Mouse (Mus musculus): ENCODE data around the gene Hat1. TPM values are rescaled to one million over a fixed set of nuclear protein-coding genes. Genes with fewer than 3 reads are reported as not detected.
"Not testable (repeated sequence)": the region's sequence is repeated elsewhere in the genome, so short reads cannot be mapped to it uniquely, and the experiment has no call there.

Hat1 gene
- polyA plus RNA-seq, 1 experiment from 2014 or later = 52.2 TPM

DNA sequence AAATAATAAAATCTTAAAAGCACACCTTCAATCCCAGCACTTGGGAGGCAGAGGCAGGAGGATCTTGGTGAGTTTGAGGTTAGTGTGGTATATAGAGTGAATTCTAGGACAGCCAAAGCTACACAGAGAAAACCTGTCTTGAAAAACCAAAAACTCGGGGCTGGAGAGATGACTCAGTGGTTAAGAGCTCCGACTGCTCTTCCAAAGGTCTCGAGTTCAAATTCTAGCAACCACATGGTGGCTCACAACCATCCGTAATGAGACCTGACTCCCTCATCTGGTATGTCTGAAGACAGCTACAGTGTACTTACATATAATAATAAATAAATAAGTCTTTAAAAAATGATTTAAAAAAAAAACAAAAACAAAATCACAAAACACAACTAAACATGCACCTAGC, 16.5 kb upstream of the Hat1 start:
- not testable (repeated sequence) for H3K9me3 ChIP-seq (ENCODE audit: control insufficient read depth, low read length); H3K4me2 ChIP-seq (ENCODE audit: low read length); H3K4me3 ChIP-seq (ENCODE audit: low read length); H3K27me3 ChIP-seq (replicated peaks; ENCODE audit: control insufficient read depth, insufficient read depth, low read length); H3K27ac ChIP-seq (ENCODE audit: low read depth, low read length); H3K9ac ChIP-seq (ENCODE audit: low read depth, low read length); ATAC-seq; H3K4me1 ChIP-seq (ENCODE audit: control insufficient read depth, insufficient read depth, low read depth, low read length); H3K36me3 ChIP-seq (ENCODE audit: control insufficient read depth, insufficient read depth, low read length)
- 96% methylated on average over 4 of the region's 4 CpGs for WGBS

DNA sequence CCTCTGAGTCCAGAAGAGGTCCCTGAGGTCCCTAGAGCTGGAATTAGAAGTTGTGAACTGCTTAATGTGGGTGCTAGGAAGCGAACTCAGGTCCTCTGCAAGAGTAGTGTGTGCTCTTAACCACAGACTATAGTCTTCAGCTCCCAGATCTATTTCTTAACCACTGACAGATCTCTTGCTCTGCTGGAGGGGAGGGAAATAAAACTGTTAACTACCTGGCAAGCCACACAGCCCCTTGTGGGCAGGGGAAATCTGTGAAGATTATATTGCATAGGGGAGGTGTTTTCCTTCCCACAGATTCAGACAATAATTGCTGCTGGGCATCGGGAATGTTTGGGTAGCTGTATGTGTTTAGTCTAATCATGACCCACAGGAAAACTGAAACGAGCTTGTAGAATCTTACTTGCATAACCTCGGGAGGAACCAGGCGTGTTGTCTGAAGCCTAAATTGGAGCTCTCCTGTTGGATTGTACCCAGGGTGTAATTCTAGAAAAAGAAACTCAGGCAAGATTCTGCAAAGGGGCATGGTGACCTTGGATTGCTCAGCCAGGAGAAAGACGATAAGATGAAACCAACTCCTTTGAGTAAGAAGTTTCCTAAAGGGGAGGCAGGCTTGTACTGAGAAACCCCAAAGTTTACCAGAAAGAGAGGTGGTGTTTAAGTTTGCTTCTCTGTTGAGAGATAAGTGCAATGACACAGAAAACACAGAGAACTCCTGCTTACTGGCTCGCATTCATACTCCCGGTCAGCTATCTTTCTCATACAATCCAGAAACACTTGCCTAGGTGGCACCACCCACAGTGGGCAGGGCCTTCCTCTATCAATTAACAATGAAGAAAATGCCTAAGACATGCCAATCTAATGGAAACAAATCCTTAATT, 14.2 kb upstream of the Hat1 start:
- WGBS = 80% methylated on average over 8 of the region's 8 CpGs
- Histone ChIP-seq H3K36me3 (ENCODE audit: control insufficient read depth, insufficient read depth, low read length) (no peaks in the 10 kb centered on the region), H3K27me3 (replicated peaks; ENCODE audit: control insufficient read depth, insufficient read depth, low read length) (no peaks in the 10 kb centered on the region), H3K9me3 (ENCODE audit: control insufficient read depth, low read length) (no peaks in the 10 kb centered on the region), H3K4me1 (ENCODE audit: control insufficient read depth, insufficient read depth, low read depth, low read length) (no peaks in the 10 kb centered on the region), H3K9ac (ENCODE audit: low read depth, low read length) (no peak overlapping the region), H3K4me2 (ENCODE audit: low read length) (no peak overlapping the region), H3K4me3 (ENCODE audit: low read length) (no peak overlapping the region), H3K27ac (ENCODE audit: low read depth, low read length) (no peak overlapping the region)
- no peak for ATAC-seq

DNA sequence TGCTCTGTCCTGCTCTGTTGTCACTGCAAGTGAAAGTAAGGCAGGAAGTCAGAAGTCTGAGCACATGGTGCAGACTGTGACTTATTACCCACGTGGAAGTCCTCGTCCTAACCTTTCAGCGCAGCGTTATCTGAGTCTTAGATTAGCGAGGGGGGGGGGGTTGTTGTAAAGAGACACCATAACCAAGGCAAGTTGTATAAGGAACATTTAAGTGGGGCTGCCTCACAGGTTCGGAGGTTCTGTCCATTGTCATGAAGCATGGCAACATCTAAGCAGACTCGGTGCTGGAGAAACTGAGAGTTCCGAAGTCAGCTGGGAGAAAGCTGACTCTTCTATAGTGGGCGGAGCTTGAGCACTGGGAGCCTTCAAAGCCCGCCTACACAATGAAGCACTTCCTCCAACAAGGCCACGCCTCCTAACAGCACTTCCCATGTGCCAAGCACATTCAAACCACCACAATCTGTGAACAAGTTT, 12.3 kb upstream of the Hat1 start:
- no peak overlapping the region for H3K4me2 ChIP-seq (ENCODE audit: low read length)

DNA sequence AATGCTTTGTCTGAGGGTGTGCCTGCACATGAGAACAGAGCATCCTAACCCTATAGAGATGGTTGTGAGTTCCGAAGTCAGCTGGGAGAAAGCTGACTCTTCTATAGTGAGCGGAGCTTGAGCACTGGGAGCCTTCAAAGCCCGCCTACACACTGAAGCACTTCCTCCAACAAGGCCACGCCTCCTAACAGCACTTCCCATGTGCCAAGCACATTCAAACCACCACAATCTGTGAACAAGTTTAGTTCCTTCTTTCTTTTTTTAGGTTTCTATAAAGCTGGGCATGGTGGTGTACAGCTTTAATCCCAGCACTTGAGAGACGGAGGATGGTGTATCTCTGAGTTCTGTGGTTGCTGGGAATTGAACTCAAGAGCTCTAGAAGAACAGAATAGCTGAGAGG, 11.3 kb upstream of the Hat1 start:
- no peaks in the 10 kb centered on the region for H3K9me3 ChIP-seq (ENCODE audit: control insufficient read depth, low read length)

More for the DNA sequence above, 12.3 kb upstream of the Hat1 start:
- H3K9me3 ChIP-seq (ENCODE audit: control insufficient read depth, low read length) = no peaks in the 10 kb centered on the region
- H3K4me3 ChIP-seq (ENCODE audit: low read length) = no peak overlapping the region
- 55% methylated on average over 11 of the region's 11 CpGs for whole genome bisulfite sequencing
- no peak overlapping the region for H3K27ac ChIP-seq (ENCODE audit: low read depth, low read length)
- no peak overlapping the region for H3K9ac ChIP-seq (ENCODE audit: low read depth, low read length)
- no peaks in the 10 kb centered on the region for H3K36me3 ChIP-seq (ENCODE audit: control insufficient read depth, insufficient read depth, low read length)
- no peaks in the 10 kb centered on the region for H3K4me1 ChIP-seq (ENCODE audit: control insufficient read depth, insufficient read depth, low read depth, low read length)
- no peak for ATAC-seq
- H3K27me3 ChIP-seq (replicated peaks; ENCODE audit: control insufficient read depth, insufficient read depth, low read length) = no peaks in the 10 kb centered on the region

DNA sequence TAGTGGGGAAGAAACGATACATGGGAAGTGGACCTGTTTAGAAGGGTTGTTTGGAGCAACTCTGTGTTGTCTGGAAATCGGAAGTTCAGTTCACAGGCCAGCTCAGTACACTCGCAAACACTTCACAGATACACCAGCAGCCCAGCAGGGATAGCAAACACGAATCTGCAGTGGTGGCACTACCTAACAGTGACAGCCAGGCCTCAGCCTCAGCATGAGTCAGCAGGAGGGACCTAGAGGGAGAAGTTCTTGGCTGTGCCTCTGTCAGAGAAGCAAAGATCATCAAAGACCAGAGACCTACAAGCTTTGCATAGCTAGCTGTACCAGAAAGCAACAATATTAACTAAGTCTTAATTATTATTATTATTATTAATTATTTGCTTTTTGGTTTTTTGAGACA, 6.8 kb upstream of the Hat1 start:
- 82% methylated on average over 4 of the region's 4 CpGs for WGBS
- no peak overlapping the region for H3K4me3 ChIP-seq (ENCODE audit: low read length)
- no peak overlapping the region for H3K4me2 ChIP-seq (ENCODE audit: low read length)
- H3K36me3 ChIP-seq (ENCODE audit: control insufficient read depth, insufficient read depth, low read length) = no peaks in the 10 kb centered on the region
- no peak overlapping the region for H3K9ac ChIP-seq (ENCODE audit: low read depth, low read length)
- no peak for ATAC-seq
- H3K27me3 ChIP-seq (replicated peaks; ENCODE audit: control insufficient read depth, insufficient read depth, low read length) = no peaks in the 10 kb centered on the region
- no peaks in the 10 kb centered on the region for H3K9me3 ChIP-seq (ENCODE audit: control insufficient read depth, low read length)
- no peaks in the 10 kb centered on the region for H3K4me1 ChIP-seq (ENCODE audit: control insufficient read depth, insufficient read depth, low read depth, low read length)
- H3K27ac ChIP-seq (ENCODE audit: low read depth, low read length) = no peak overlapping the region

More for the DNA sequence above, 11.3 kb upstream of the Hat1 start:
- H3K27ac ChIP-seq (ENCODE audit: low read depth, low read length) = no peak overlapping the region
- H3K9ac ChIP-seq (ENCODE audit: low read depth, low read length) = no peak overlapping the region
- no peaks in the 10 kb centered on the region for H3K27me3 ChIP-seq (replicated peaks; ENCODE audit: control insufficient read depth, insufficient read depth, low read length)
- no peaks in the 10 kb centered on the region for H3K36me3 ChIP-seq (ENCODE audit: control insufficient read depth, insufficient read depth, low read length)
- H3K4me2 ChIP-seq (ENCODE audit: low read length) = no peak overlapping the region
- H3K4me1 ChIP-seq (ENCODE audit: control insufficient read depth, insufficient read depth, low read depth, low read length) = no peaks in the 10 kb centered on the region
- 87% methylated on average over 5 of the region's 5 CpGs for whole genome bisulfite sequencing
- no peak for ATAC-seq
- H3K4me3 ChIP-seq (ENCODE audit: low read length) = no peak overlapping the region

DNA sequence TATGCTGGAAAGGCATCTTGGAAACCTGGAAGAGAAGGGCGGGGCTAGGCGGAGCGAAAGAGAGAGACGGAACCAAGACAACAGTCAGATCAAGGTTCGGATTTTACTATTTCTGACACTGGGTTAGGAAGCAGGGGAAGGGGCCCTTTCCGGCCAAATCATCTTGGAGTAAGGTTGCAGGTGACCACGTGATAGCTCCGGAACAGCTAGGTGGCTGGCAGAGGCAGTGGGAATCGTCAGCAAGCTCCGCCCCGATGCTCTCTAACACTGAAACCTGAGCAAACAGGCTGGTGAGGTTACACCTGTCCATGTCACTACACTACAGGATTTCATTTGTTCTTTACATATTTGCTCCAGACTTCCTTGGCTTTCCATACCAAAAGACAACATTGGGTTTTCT, 4.9 kb upstream of the Hat1 start:
- Histone ChIP-seq H3K4me1 (ENCODE audit: control insufficient read depth, insufficient read depth, low read depth, low read length) (peaks cover 3% of the 10 kb centered on the region), H3K9ac (ENCODE audit: low read depth, low read length) (no peak overlapping the region), H3K9me3 (ENCODE audit: control insufficient read depth, low read length) (no peaks in the 10 kb centered on the region), H3K27me3 (replicated peaks; ENCODE audit: control insufficient read depth, insufficient read depth, low read length) (no peaks in the 10 kb centered on the region), H3K4me2 (ENCODE audit: low read length) (no peak overlapping the region), H3K4me3 (ENCODE audit: low read length) (no peak overlapping the region), H3K27ac (ENCODE audit: low read depth, low read length) (no peak overlapping the region), H3K36me3 (ENCODE audit: control insufficient read depth, insufficient read depth, low read length) (no peaks in the 10 kb centered on the region)
- 46% methylated on average over 11 of the region's 11 CpGs for WGBS
- ATAC-seq = no peak

DNA sequence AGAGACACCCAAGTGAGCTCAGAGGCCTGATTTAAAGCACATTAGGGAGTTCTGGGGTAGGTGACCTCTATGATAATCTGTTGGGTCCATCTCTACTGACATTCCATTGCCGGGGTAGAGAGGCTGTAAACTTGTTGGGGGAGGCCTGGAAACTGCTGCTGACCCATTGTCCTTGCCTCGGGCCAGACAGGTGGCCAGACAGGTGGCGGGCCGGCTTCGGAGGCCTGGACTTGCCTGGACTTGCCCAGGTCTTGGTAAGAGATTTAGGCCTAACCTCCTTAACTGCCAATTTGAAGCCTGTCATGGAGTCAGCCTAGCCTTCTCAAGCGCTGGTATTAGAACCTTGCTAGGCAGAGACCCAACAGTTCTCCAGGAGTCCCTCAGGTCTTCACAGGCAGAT, 992 bp upstream of the Hat1 start:
- WGBS = 95% methylated on average over 6 of the region's 6 CpGs
- H3K4me1 ChIP-seq (ENCODE audit: control insufficient read depth, insufficient read depth, low read depth, low read length) = peaks cover 9% of the 10 kb centered on the region
- H3K9ac ChIP-seq (ENCODE audit: low read depth, low read length) = no peak overlapping the region
- no peak for ATAC-seq
- no peak overlapping the region for H3K4me3 ChIP-seq (ENCODE audit: low read length)
- no peak overlapping the region for H3K27ac ChIP-seq (ENCODE audit: low read depth, low read length)
- no peaks in the 10 kb centered on the region for H3K9me3 ChIP-seq (ENCODE audit: control insufficient read depth, low read length)
- no peaks in the 10 kb centered on the region for H3K27me3 ChIP-seq (replicated peaks; ENCODE audit: control insufficient read depth, insufficient read depth, low read length)
- H3K4me2 ChIP-seq (ENCODE audit: low read length) = no peak overlapping the region
- H3K36me3 ChIP-seq (ENCODE audit: control insufficient read depth, insufficient read depth, low read length) = peaks cover 3% of the 10 kb centered on the region; the same call in 1 of the 2 replicates

DNA sequence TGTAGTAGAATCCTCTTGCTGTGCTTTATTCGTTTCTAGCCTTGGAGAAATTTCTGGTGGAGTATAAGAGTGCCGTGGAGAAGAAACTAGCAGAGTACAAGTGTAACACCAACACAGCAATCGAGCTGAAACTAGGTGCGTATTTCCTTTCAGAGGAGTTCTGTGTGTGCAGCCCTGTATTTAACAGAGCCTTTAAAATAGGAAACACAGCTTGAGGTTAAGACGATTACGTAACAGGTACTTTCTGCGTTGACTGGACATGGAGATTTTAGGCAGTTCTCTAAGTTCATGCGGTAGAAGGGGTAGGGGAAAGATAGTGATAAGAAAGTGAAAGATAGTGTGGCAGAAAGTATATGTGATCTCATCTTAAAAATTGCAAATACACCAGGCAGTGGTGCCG, 1.1 kb downstream of the Hat1 start:
- ATAC-seq = no peak
- no peaks in the 10 kb centered on the region for H3K9me3 ChIP-seq (ENCODE audit: control insufficient read depth, low read length)
- H3K4me1 ChIP-seq (ENCODE audit: control insufficient read depth, insufficient read depth, low read depth, low read length) = peaks cover 9% of the 10 kb centered on the region
- no peaks in the 10 kb centered on the region for H3K27me3 ChIP-seq (replicated peaks; ENCODE audit: control insufficient read depth, insufficient read depth, low read length)
- peak overlapping the region; percentile 90 for H3K4me3 ChIP-seq (ENCODE audit: low read length)
- peak overlapping the region; percentile 69 for H3K4me2 ChIP-seq (ENCODE audit: low read length)
- peaks cover 3% of the 10 kb centered on the region; the same call in 1 of the 2 replicates for H3K36me3 ChIP-seq (ENCODE audit: control insufficient read depth, insufficient read depth, low read length)
- H3K9ac ChIP-seq (ENCODE audit: low read depth, low read length) = peak overlapping the region; percentile 78; the same call in 1 of the 2 replicates
- 65% methylated on average over 9 of the region's 9 CpGs for WGBS
- H3K27ac ChIP-seq (ENCODE audit: low read depth, low read length) = no peak overlapping the region

DNA sequence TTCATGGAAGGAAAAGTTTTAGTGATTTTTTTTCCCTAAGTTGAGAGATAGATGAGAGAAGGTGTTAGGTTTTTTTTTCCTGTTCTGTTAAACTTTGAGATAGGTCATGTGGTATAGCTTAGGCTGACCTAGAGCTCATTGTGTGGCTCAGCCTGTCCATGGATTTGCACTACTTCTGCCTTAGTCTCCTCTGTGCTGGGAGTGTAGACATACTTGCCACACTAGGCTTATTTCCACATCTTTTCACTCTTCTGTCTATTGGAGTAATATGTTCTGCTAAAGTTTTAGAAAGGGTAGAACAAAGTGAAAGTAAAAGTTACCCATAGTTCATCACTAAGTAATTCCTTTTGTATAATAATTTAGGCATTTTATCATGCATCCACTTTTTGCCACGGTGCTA, 16.9 kb downstream of the Hat1 start:
- no peaks in the 10 kb centered on the region for H3K36me3 ChIP-seq (ENCODE audit: control insufficient read depth, insufficient read depth, low read length)
- ATAC-seq = no peak
- H3K4me3 ChIP-seq (ENCODE audit: low read length) = no peak overlapping the region
- no peaks in the 10 kb centered on the region for H3K9me3 ChIP-seq (ENCODE audit: control insufficient read depth, low read length)
- no peak overlapping the region for H3K9ac ChIP-seq (ENCODE audit: low read depth, low read length)
- H3K4me1 ChIP-seq (ENCODE audit: control insufficient read depth, insufficient read depth, low read depth, low read length) = no peaks in the 10 kb centered on the region
- H3K27me3 ChIP-seq (replicated peaks; ENCODE audit: control insufficient read depth, insufficient read depth, low read length) = no peaks in the 10 kb centered on the region
- 90% methylated on average over 1 of the region's 1 CpGs for WGBS
- H3K4me2 ChIP-seq (ENCODE audit: low read length) = no peak overlapping the region
- H3K27ac ChIP-seq (ENCODE audit: low read depth, low read length) = no peak overlapping the region

Measured in hindbrain, embryonic 16.5 days (tissue).